Mouse (Mus musculus) macrophage (primary cell): ENCODE measurements around the gene Defb29. TPM values are rescaled to one million over a fixed set of nuclear protein-coding genes. Genes with fewer than 3 reads are reported as not detected.

Experiments
- polyA plus RNA-seq: library from polyadenylated mRNA; stranded (reverse); fragments of 250-400 nt; gene quantifications from 3 replicates; pipeline ENCODE4 v1.2.4, GENCODE M21; 2018; ENCODE audit warnings: inconsistent platforms

Gene Defb29
- polyA plus RNA-seq, 1 experiment from 2014 or later: not detected

Other genes starting within 250 kb of the Defb29 start
- gene Tbc1d20, start 246.3 kb downstream of the Defb29 start, polyA plus RNA-seq: 59.0 to 70.5 TPM (median 69.3 TPM) in 3 replicates
- 29.7 to 57.1 TPM (median 51.6 TPM) in 3 replicates for gene Rbck1, start 207.4 kb downstream of the Defb29 start, polyA plus RNA-seq
- gene Trib3, start 196.1 kb downstream of the Defb29 start, polyA plus RNA-seq: 0.29 to 1.5 TPM (median 0.45 TPM) in 3 replicates
- not detected in 3 replicates for gene Nrsn2, start 163.5 kb downstream of the Defb29 start, polyA plus RNA-seq
- gene Sox12, start 142.0 kb downstream of the Defb29 start, polyA plus RNA-seq: 0.11 to 0.15 TPM in 2 of 3 replicates, not detected in the other
- 0.60 to 1.1 TPM (median 0.98 TPM) in 3 replicates for gene Zcchc3, start 125.1 kb downstream of the Defb29 start, polyA plus RNA-seq
- gene 6820408C15Rik, start 124.5 kb downstream of the Defb29 start, polyA plus RNA-seq: not detected in 3 replicates
- gene Defb23, start 75.5 kb downstream of the Defb29 start, polyA plus RNA-seq: not detected in 3 replicates
- gene Defb20, start 63.0 kb downstream of the Defb29 start, polyA plus RNA-seq: not detected in 3 replicates
- gene Defb22, start 50.0 kb downstream of the Defb29 start, polyA plus RNA-seq: not detected in 3 replicates
- not detected in 3 replicates for gene Defb26, start 28.4 kb downstream of the Defb29 start, polyA plus RNA-seq
- gene Defb28, start 21.8 kb downstream of the Defb29 start, polyA plus RNA-seq: not detected in 3 replicates
- not detected in 3 replicates for gene Gm17416, start 29.2 kb upstream of the Defb29 start, polyA plus RNA-seq
- gene Defb21, start 32.6 kb upstream of the Defb29 start, polyA plus RNA-seq: not detected in 3 replicates
- not detected in 3 replicates for gene Defb19, start 40.2 kb upstream of the Defb29 start, polyA plus RNA-seq
- not detected in 3 replicates for gene Defb45, start 59.3 kb upstream of the Defb29 start, polyA plus RNA-seq
- gene Defb36, start 64.2 kb upstream of the Defb29 start, polyA plus RNA-seq: not detected in 3 replicates
- gene Defb25, start 83.0 kb upstream of the Defb29 start, polyA plus RNA-seq: not detected in 3 replicates
- not detected in 3 replicates for gene Rem1, start 86.9 kb upstream of the Defb29 start, polyA plus RNA-seq
- gene H13, start 129.4 kb upstream of the Defb29 start, polyA plus RNA-seq: 58.4 to 93.5 TPM (median 77.2 TPM) in 3 replicates
- gene Mcts2, start 146.9 kb upstream of the Defb29 start, polyA plus RNA-seq: 0.46 to 1.1 TPM (median 0.52 TPM) in 3 replicates
- 0.27 to 88.3 TPM (median 0.39 TPM) in 3 replicates for gene Id1, start 196.2 kb upstream of the Defb29 start, polyA plus RNA-seq
- gene Cox4i2, start 214.1 kb upstream of the Defb29 start, polyA plus RNA-seq: not detected in 3 replicates